Mouse (Mus musculus) liver, postnatal 0 days (tissue): ENCODE measurements at regions not wholly inside any gene's neighbourhood (a gene's known extent, or its start where the extent isn't known, plus 50 kb on each side); places are given as distances from the start of the nearest gene placed in this dataset.

Experiments
- CTCF ChIP-seq: sonication (generic); IDR thresholded peaks from 2 replicates; pipeline ENCODE4 v1.5.1; 2016; ENCODE audit warnings: antibody characterized with exemption, low read depth
- EP300 ChIP-seq: IDR thresholded peaks from 2 replicates; pipeline ENCODE4 v1.6.1; 2016; ENCODE audit warnings: antibody characterized with exemption, low read depth, mild to moderate bottlenecking

GRCm38 (mm10) chr17:4390012-4390411 lies 604.1 kb upstream of the Arid1b start:
- TF ChIP-seq CTCF (no peak), EP300 (no peak)
